Mouse (Mus musculus): ENCODE measurements around the gene Setd4.

GRCm38 (mm10) chr16:93648441-93649183, 44.7 kb upstream of the Setd4 start:
- TF ChIP-seq CTCF (IDR thresholded peaks at IDR 0.05; ENCODE audit: low read depth): no peak
- no peak for TF ChIP-seq EP300 (IDR thresholded peaks at IDR 0.05; ENCODE audit: low read depth)

Data from liver, postnatal 0 days (tissue).